8 mouse cellular contexts compared by ENCODE assay signal in the genomic region with DNA sequence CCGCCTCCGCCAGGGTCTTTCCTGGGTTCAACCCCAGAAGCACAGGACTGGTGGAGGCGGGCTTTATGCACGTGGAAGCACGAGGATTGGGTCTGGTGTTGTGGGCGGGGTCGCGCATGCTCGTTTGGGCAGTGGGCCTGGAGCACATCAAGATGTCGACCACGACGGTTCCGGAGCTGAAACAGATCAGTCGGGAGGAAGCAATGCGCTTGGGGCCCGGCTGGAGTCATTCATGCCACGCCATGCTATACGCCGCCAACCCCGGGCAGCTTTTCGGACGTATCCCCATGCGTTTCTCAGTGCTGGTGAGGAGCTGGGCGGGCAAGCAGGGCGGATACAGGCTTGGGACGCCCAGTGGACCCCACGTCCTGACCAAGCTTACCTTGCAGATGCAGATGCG. TPM values are rescaled to one million over a fixed set of nuclear protein-coding genes. Genes with fewer than 3 reads are reported as not detected.
DNase-seq lines count a peak whose midpoint lies in the region; ATAC-seq and TF ChIP-seq lines count a peak whose summit lies in the region.

No protein-coding gene starts in this region.

- ATAC-seq in lung, postnatal 0 days = peak; percentile 96

- peak overlapping the region; percentile 81 for H3K9ac ChIP-seq in MEL (ENCODE audit: control insufficient read depth, low read depth, low read length, poor library complexity, severe bottlenecking)
- H3K9ac ChIP-seq in lung, postnatal 0 days (replicated peaks; ENCODE audit: low read depth) = peak overlapping the region; percentile 90

- no peak for TF ChIP-seq RAD21 in MEL (IDR thresholded peaks at IDR 0.05; ENCODE audit: low read depth, low read length)

- H3K27me3 ChIP-seq in MEL (ENCODE audit: control insufficient read depth in 1 of 2, insufficient read depth in 2 of 2, low read length in 2 of 2) = no peaks in the 10 kb centered on the region
- no peaks in the 10 kb centered on the region for H3K27me3 ChIP-seq in hindbrain, embryonic 10.5 days (ENCODE audit: insufficient read depth, poor library complexity, severe bottlenecking)
- no peaks in the 10 kb centered on the region for H3K27me3 ChIP-seq in lung, postnatal 0 days (replicated peaks; ENCODE audit: insufficient read depth, low read length)

- WGBS in hindbrain, embryonic 10.5 days = under 1% methylated on average over 28 of the region's 28 CpGs
- WGBS in lung, postnatal 0 days = 0% methylated on average over 28 of the region's 28 CpGs

- no peaks in the 10 kb centered on the region for H3K36me3 ChIP-seq in MEL (ENCODE audit: control insufficient read depth in 1 of 2, insufficient read depth in 2 of 2, low read length in 2 of 2)
- H3K36me3 ChIP-seq in hindbrain, embryonic 10.5 days = peaks cover 80% of the 10 kb centered on the region
- peaks cover 24% of the 10 kb centered on the region for H3K36me3 ChIP-seq in lung, postnatal 0 days (ENCODE audit: insufficient read depth, low read length)

- no peak for TF ChIP-seq EP300 in MEL (IDR thresholded peaks at IDR 0.05; ENCODE audit: low read depth in 1 of 2, low read length in 2 of 2)
- no peak for TF ChIP-seq EP300 in lung, postnatal 0 days (IDR thresholded peaks at IDR 0.05)

- peaks cover 4% of the 10 kb centered on the region for H3K79me2 ChIP-seq in MEL (ENCODE audit: control insufficient read depth, insufficient read depth, low read length, poor library complexity)

- TF ChIP-seq CTCF in MEL (IDR thresholded peaks at IDR 0.05 in 2 of 3, conservative IDR thresholded peaks at IDR 0.05 in 1 of 3; ENCODE audit: control insufficient read depth in 1 of 3, insufficient read depth in 1 of 3, low read depth in 2 of 3, low read length in 3 of 3, poor library complexity in 1 of 3, severe bottlenecking in 1 of 3) = no peak
- no peak for TF ChIP-seq CTCF in lung, postnatal 0 days (IDR thresholded peaks at IDR 0.05)

- 0 out of 4 replicates have a peak, but pooled peaks cover 0 to 5% of the 10 kb centered on the region in 2 experiments for H3K4me1 ChIP-seq in MEL (ENCODE audit: control insufficient read depth in 1 of 2, insufficient read depth in 2 of 2, low read length in 2 of 2)
- peaks cover 22% of the 10 kb centered on the region for H3K4me1 ChIP-seq in hindbrain, embryonic 10.5 days (replicated peaks)
- H3K4me1 ChIP-seq in lung, postnatal 0 days (ENCODE audit: insufficient read depth, low read depth, low read length) = peaks cover 4% of the 10 kb centered on the region; the same call in 1 of the 2 replicates

- peak overlapping the region; percentile 97 for H3K4me2 ChIP-seq in lung, postnatal 0 days (replicated peaks; ENCODE audit: low read depth, low read length)

- no peaks in the 10 kb centered on the region for H3K9me3 ChIP-seq in MEL (replicated peaks; ENCODE audit: insufficient read depth, low read length)
- no peaks in the 10 kb centered on the region for H3K9me3 ChIP-seq in hindbrain, embryonic 10.5 days
- no peaks in the 10 kb centered on the region for H3K9me3 ChIP-seq in lung, postnatal 0 days (ENCODE audit: low read length)

- peak; percentile 96 for DNase-seq in MEL (ENCODE audit: low read depth, low spot score)
- peak; percentile 94 for DNase-seq in cerebellum, adult 8-10 months
- peak; percentile 93 for DNase-seq in forelimb bud, embryonic 11.5 days (ENCODE audit: low read depth, low spot score)
- DNase-seq in hindbrain, embryonic 10.5 days (ENCODE audit: low spot score) = peak; percentile 95
- peak; percentile 97 for DNase-seq in layer of hippocampus, adult 9-11 months
- DNase-seq in lung, postnatal 0 days (ENCODE audit: low spot score) = peak; percentile 95
- DNase-seq in ovary, postnatal 14 days (ENCODE audit: low spot score) = peak; percentile 94
- DNase-seq in thymus, postnatal 14 days = peak; percentile 99

- peak; percentile 71 to 90 for TF ChIP-seq POLR2A in MEL (IDR thresholded peaks at IDR 0.05; ENCODE audit: control insufficient read depth in 1 of 2, insufficient read depth in 1 of 2, low read depth in 1 of 2, low read length in 2 of 2, poor library complexity in 1 of 2)

- peak overlapping the region; percentile 80 to 82 for H3K4me3 ChIP-seq in MEL (ENCODE audit: control insufficient read depth in 1 of 2, insufficient read depth in 1 of 2, low read depth in 2 of 2, low read length in 2 of 2)
- peak overlapping the region; percentile 91 for H3K4me3 ChIP-seq in hindbrain, embryonic 10.5 days
- H3K4me3 ChIP-seq in lung, postnatal 0 days (ENCODE audit: low read depth, low read length) = peak overlapping the region; percentile 74

- peak overlapping the region; percentile 18 for H3K27ac ChIP-seq in MEL (ENCODE audit: control insufficient read depth, low read depth, low read length)
- H3K27ac ChIP-seq in hindbrain, embryonic 10.5 days = peak overlapping the region; percentile 91
- H3K27ac ChIP-seq in lung, postnatal 0 days (ENCODE audit: low read length) = peak overlapping the region; percentile 73

TF ChIP-seq in MEL, 35 proteins besides CTCF, POLR2A, EP300 and RAD21 (continues in another document):
- peak; percentile 75 for TF ChIP-seq SIN3A (IDR thresholded peaks at IDR 0.05; ENCODE audit: low read length)
- TF ChIP-seq SMC3 (IDR thresholded peaks at IDR 0.05; ENCODE audit: low read depth, low read length) = no peak
- no peak; the same call in 1 of the 2 replicates for TF ChIP-seq POLR2AphosphoS2 (IDR thresholded peaks at IDR 0.05; ENCODE audit: low read length)
- no peak for TF ChIP-seq ZC3H11A (IDR thresholded peaks at IDR 0.05; ENCODE audit: low read depth, low read length)
- no peak for TF ChIP-seq KAT2A (conservative IDR thresholded peaks at IDR 0.05; ENCODE audit: low read depth, low read length)
- TF ChIP-seq BHLHE40 (IDR thresholded peaks at IDR 0.05; ENCODE audit: borderline replicate concordance, low read depth, low read length) = no peak
- no peak for TF ChIP-seq POLR2AphosphoS5 (IDR thresholded peaks at IDR 0.05; ENCODE audit: borderline replicate concordance, low read depth, low read length)
- peak; percentile 54 for TF ChIP-seq MXI1 (IDR thresholded peaks at IDR 0.05; ENCODE audit: low read depth, low read length)
- peak; percentile 65; the same call in 1 of the 2 replicates for TF ChIP-seq TBP (IDR thresholded peaks at IDR 0.05; ENCODE audit: low read depth, low read length)
- no peak for TF ChIP-seq ZKSCAN1 (IDR thresholded peaks at IDR 0.05; ENCODE audit: low read depth, low read length)
- TF ChIP-seq MAFK (IDR thresholded peaks at IDR 0.05; ENCODE audit: borderline replicate concordance, low read depth, low read length) = no peak
- TF ChIP-seq MAX (IDR thresholded peaks at IDR 0.05; ENCODE audit: low read length) = peak; percentile 76
- peak; percentile 67; the same call in 1 of the 2 replicates for TF ChIP-seq HCFC1 (IDR thresholded peaks at IDR 0.05; ENCODE audit: low read depth, low read length)
- TF ChIP-seq NELFE (IDR thresholded peaks at IDR 0.05; ENCODE audit: low read depth, low read length) = peak; percentile 82
- peak; percentile 27; the same call in 1 of the 2 replicates for TF ChIP-seq MYC (IDR thresholded peaks at IDR 0.05; ENCODE audit: low read depth, low read length)
- no peak for TF ChIP-seq E2F4 (IDR thresholded peaks at IDR 0.05; ENCODE audit: borderline replicate concordance, low read depth, low read length)
- no peak for TF ChIP-seq CHD1 (IDR thresholded peaks at IDR 0.05; ENCODE audit: low read depth, low read length)
- TF ChIP-seq MAZ (IDR thresholded peaks at IDR 0.05; ENCODE audit: low read depth, low read length) = no peak
- no peak for TF ChIP-seq ELF1 (IDR thresholded peaks at IDR 0.05; ENCODE audit: low read depth, low read length)
- TF ChIP-seq NRF1 (IDR thresholded peaks at IDR 0.05; ENCODE audit: insufficient read depth, low read depth, low read length, poor library complexity, severe bottlenecking) = peak; percentile 85
- TF ChIP-seq ZNF384 (IDR thresholded peaks at IDR 0.05; ENCODE audit: low read depth, low read length) = no peak
- no peak for TF ChIP-seq ETS1 (IDR thresholded peaks at IDR 0.05; ENCODE audit: low read depth, low read length)

RNA-seq across cellular contexts. Expression of a gene that starts 0.4 kb away (rescaled TPM):
- 34.2 and 41.1 TPM in 2 replicates for total RNA-seq in MEL (2012; rRNA removed)
- polyA plus RNA-seq in MEL (2012; ENCODE audit: insufficient read depth in 1 of 2, insufficient read length in 2 of 2, low read depth in 1 of 2, low replicate concordance in 2 of 2, missing spikeins in 1 of 2) = 10 to 100 TPM in 1 of 2 experiments, not detected in 1; 69.3 TPM
- 141 and 145 TPM in 2 replicates for polyA plus RNA-seq in hindbrain, embryonic 10.5 days (2016; fragmentation: Nextera tagmentation; extraction: Ambion mirVana)
- polyA plus RNA-seq in lung, postnatal 0 days (2015; fragmentation: Nextera tagmentation; extraction: Ambion mirVana) = 87.6 and 92.0 TPM in 2 replicates

RNA-seq across cellular contexts. Expression of a gene that starts 25.0 kb away (rescaled TPM):
- total RNA-seq in MEL (2012; rRNA removed) = 19.9 and 27.1 TPM in 2 replicates
- polyA plus RNA-seq in MEL (2012; ENCODE audit: insufficient read depth in 1 of 2, insufficient read length in 2 of 2, low read depth in 1 of 2, low replicate concordance in 2 of 2, missing spikeins in 1 of 2) = 10 to 100 TPM in 1 of 2 experiments, not detected in 1; 33.9 TPM
- 52.3 and 60.0 TPM in 2 replicates for polyA plus RNA-seq in hindbrain, embryonic 10.5 days (2016; fragmentation: Nextera tagmentation; extraction: Ambion mirVana)
- 41.0 and 43.4 TPM in 2 replicates for polyA plus RNA-seq in lung, postnatal 0 days (2015; fragmentation: Nextera tagmentation; extraction: Ambion mirVana)

RNA-seq across cellular contexts. Expression of a gene that starts 52.9 kb away (rescaled TPM):
- 8.4 and 9.8 TPM in 2 replicates for total RNA-seq in MEL (2012; rRNA removed)
- polyA plus RNA-seq in MEL (2012; ENCODE audit: insufficient read depth in 1 of 2, insufficient read length in 2 of 2, low read depth in 1 of 2, low replicate concordance in 2 of 2, missing spikeins in 1 of 2) = 10 to 100 TPM in 1 of 2 experiments, not detected in 1; 25.0 TPM
- polyA plus RNA-seq in hindbrain, embryonic 10.5 days (2016; fragmentation: Nextera tagmentation; extraction: Ambion mirVana) = 71.6 and 80.8 TPM in 2 replicates
- polyA plus RNA-seq in lung, postnatal 0 days (2015; fragmentation: Nextera tagmentation; extraction: Ambion mirVana) = 75.6 and 76.7 TPM in 2 replicates

RNA-seq across cellular contexts. Expression of a gene that starts 58.7 kb away (rescaled TPM):
- not detected in 2 replicates for total RNA-seq in MEL (2012; rRNA removed)
- polyA plus RNA-seq in MEL (2012; ENCODE audit: insufficient read depth in 1 of 2, insufficient read length in 2 of 2, low read depth in 1 of 2, low replicate concordance in 2 of 2, missing spikeins in 1 of 2) = under 1 TPM in 1 of 2 experiments, not detected in 1; 0.07 TPM
- polyA plus RNA-seq in hindbrain, embryonic 10.5 days (2016; fragmentation: Nextera tagmentation; extraction: Ambion mirVana) = 0.05 TPM in 1 of 2 replicates, not detected in the other
- polyA plus RNA-seq in lung, postnatal 0 days (2015; fragmentation: Nextera tagmentation; extraction: Ambion mirVana) = 0.14 and 0.27 TPM in 2 replicates

RNA-seq across cellular contexts. Expression of a gene that starts 58.9 kb away (rescaled TPM):
- total RNA-seq in MEL (2012; rRNA removed) = 2.8 and 4.3 TPM in 2 replicates
- polyA plus RNA-seq in MEL (2012; ENCODE audit: insufficient read depth in 1 of 2, insufficient read length in 2 of 2, low read depth in 1 of 2, low replicate concordance in 2 of 2, missing spikeins in 1 of 2) = 10 to 100 TPM in 1 of 2 experiments, not detected in 1; 25.6 TPM
- 33.1 and 41.3 TPM in 2 replicates for polyA plus RNA-seq in hindbrain, embryonic 10.5 days (2016; fragmentation: Nextera tagmentation; extraction: Ambion mirVana)
- polyA plus RNA-seq in lung, postnatal 0 days (2015; fragmentation: Nextera tagmentation; extraction: Ambion mirVana) = 33.7 and 39.5 TPM in 2 replicates

Comparison
In these comparisons a context has a peak if more than half of its experiments do, and no peak if none do; other contexts are left out.
1. Peak in every context shown above with its lines: DNase-seq, ATAC-seq, H3K4me3 ChIP-seq and H3K27ac ChIP-seq.
2. H3K27ac ChIP-seq: peak in every context shown above with its lines; median percentile 91 in hindbrain, embryonic 10.5 days; 73 in lung, postnatal 0 days; 18 in MEL.